Mouse (Mus musculus) intestine, embryonic 15.5 days (tissue): ENCODE measurements around the gene Prkce. TPM values are rescaled to one million over a fixed set of nuclear protein-coding genes. Genes with fewer than 3 reads are reported as not detected.
A peak's percentile ranks its signal among the peaks of the same experiment; 100 is the strongest.

Experiments
- ATAC-seq: fragments of 200-750 bp; cut with Nextera tagmentation; 2 replicates; pipeline ENCODE4 v1.8.0; 2017; ENCODE audit warnings: moderate TSS enrichment, moderate library complexity
- H3K27ac ChIP-seq: fragments of 300-500 bp; sonication (generic); 2 replicates; pipeline ENCODE4 v1.5.1; 2015; ENCODE audit warnings: mild to moderate bottlenecking, inconsistent platforms
- H3K27me3 ChIP-seq: fragments of 300-500 bp; sonication (generic); replicated peaks from 2 replicates; pipeline ENCODE4 v1.6.1; 2015; ENCODE audit warnings: inconsistent platforms
- H3K36me3 ChIP-seq: fragments of 300-500 bp; sonication (generic); 2 replicates; pipeline ENCODE4 v1.6.1; 2015; ENCODE audit warnings: inconsistent platforms
- H3K4me1 ChIP-seq: fragments of 300-500 bp; sonication (generic); replicated peaks from 2 replicates; pipeline ENCODE4 v1.6.1; 2015; ENCODE audit warnings: inconsistent platforms
- H3K4me2 ChIP-seq: fragments of 300-500 bp; sonication (generic); replicated peaks from 2 replicates; pipeline ENCODE4 v1.6.1; 2015; ENCODE audit warnings: mild to moderate bottlenecking, inconsistent platforms
- H3K4me3 ChIP-seq: fragments of 300-500 bp; sonication (generic); replicated peaks from 2 replicates; pipeline ENCODE4 v1.5.1; 2015; ENCODE audit warnings: inconsistent platforms
- H3K9ac ChIP-seq: fragments of 300-500 bp; sonication (generic); 2 replicates; pipeline ENCODE4 v1.6.1; 2015; ENCODE audit warnings: inconsistent platforms
- H3K9me3 ChIP-seq: fragments of 300-500 bp; sonication (generic); 2 replicates; pipeline ENCODE4 v1.6.1; 2016; ENCODE audit warnings: inconsistent platforms
- WGBS: fragments of 180-500 bp; shearing (Covaris S2); methylation state at CpG from one replicate; pipeline ENCODE4 v1.1.7; 2015; 5-methylcytosine and 5-hydroxymethylcytosine counted together
- polyA plus RNA-seq: library from polyadenylated mRNA; unstranded; fragments of >200 nt; fragmentation: Nextera tagmentation; extraction: Ambion mirVana; gene quantifications from 2 replicates; pipeline ENCODE4 v1.2.1, GENCODE M21; 2015

Gene Prkce
- polyA plus RNA-seq, 1 experiment from 2014 or later, result 6.6 TPM

DNA sequence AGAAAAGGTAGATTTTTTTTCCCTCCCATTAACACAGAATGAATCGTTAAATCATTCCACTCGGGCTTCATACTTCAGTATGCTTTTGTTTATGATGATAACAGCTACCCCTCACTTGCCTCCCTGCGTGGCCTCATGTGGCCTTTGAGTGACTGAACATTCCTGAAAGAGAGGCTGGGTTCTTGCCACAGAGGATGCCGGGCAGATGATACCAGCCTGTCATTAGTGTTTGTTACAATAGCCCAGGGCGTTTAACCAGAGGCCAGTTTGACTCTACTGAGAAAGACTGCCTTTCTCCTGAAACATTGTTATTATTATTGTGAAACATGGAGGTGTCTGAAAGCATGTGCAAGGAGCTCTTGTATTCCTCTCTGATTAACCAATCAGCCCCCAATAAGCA is 444.2 kb downstream of the Prkce start:
- no peaks in the 10 kb centered on the region for H3K4me1 ChIP-seq
- H3K27me3 ChIP-seq, result no peaks in the 10 kb centered on the region
- no peak overlapping the region for H3K4me2 ChIP-seq
- WGBS, result 46% methylated on average over 5 of the region's 5 CpGs
- H3K36me3 ChIP-seq, result no peaks in the 10 kb centered on the region
- H3K9ac ChIP-seq, result no peak overlapping the region
- H3K4me3 ChIP-seq, result no peak overlapping the region
- ATAC-seq, result no peak
- no peaks in the 10 kb centered on the region for H3K9me3 ChIP-seq
- no peak overlapping the region for H3K27ac ChIP-seq

DNA sequence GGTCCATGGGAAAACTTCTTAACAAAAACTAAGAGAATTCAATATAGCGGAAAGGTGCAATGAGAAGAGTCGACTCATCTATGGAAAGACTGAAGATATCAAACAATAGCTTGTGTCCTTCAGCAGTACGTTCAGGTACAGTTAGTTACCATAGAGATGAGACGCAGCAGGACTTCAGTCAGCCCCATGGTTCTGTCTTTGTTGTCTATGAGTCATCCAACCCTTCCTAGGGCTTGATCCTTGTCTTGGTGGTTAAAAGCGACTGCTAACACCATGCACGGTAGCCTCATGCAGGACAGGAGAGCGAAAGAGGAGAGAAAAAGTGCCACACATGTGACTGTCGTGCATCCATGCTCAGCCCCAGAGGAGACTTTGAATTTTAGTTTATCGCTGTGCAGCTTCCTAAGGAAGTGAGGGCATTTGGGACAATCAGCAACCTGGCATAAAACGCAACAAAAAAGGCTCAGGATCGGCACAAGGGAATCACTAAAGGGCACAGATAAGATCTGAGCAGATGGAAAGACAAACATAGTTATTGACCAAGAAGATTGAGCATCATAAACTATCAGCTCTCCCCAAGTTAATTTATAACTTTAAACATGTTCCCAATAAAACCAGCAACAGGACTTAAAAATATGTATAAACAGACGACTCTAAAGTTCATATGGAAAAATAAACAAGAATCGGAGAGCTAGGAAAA is 448.2 kb downstream of the Prkce start:
- H3K9ac ChIP-seq, result no peak overlapping the region
- no peaks in the 10 kb centered on the region for H3K36me3 ChIP-seq
- no peaks in the 10 kb centered on the region for H3K27me3 ChIP-seq
- WGBS, result 62% methylated on average over 13 of the region's 13 CpGs
- H3K4me2 ChIP-seq, result peak overlapping the region; percentile 28; the same call in 1 of the 2 replicates
- peak; percentile 81; the same call in 1 of the 2 replicates for ATAC-seq
- H3K27ac ChIP-seq, result no peak overlapping the region
- H3K4me3 ChIP-seq, result no peak overlapping the region
- H3K4me1 ChIP-seq, result peaks cover 10% of the 10 kb centered on the region; the same call in 1 of the 2 replicates
- no peaks in the 10 kb centered on the region for H3K9me3 ChIP-seq

DNA sequence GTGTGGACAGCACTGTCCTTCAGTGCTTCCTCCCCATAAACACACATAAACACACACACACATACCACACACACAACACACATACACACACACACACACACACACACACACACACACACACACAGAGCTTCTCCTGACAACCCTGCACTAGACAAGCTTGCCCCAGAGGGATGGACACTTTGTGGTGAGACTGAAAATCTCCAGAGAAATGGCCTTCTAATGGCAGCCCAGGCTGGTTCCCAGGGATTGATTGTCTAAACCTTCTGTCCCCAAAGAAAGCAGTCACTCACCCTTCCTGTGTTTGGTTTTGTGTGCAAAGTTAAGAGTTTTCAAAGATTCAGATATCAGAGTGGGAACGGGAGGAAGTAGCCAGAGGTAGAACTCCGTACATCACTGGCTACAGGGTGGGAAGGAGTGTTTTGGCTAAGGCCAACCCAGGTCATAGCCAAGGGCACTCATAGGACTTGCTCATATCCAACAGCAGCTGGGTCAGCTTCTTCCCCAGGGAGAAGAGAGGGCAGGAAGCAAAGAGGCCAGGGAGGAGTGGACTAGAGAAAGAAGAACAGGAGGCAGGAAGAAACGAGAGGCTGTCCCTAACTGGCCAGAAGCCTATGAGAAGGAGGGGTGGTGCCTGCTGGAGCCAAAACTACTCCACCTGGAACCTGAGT is 450.1 kb downstream of the Prkce start:
- H3K9me3 ChIP-seq, result no peaks in the 10 kb centered on the region
- H3K4me2 ChIP-seq, result no peak overlapping the region
- WGBS, result 60% methylated on average over 3 of the region's 3 CpGs
- H3K27ac ChIP-seq, result 0 out of 2 replicates have a peak overlapping the region, but pooled peaks have one; percentile 27
- no peak overlapping the region for H3K4me3 ChIP-seq
- no peak; the same call in 1 of the 2 replicates for ATAC-seq
- no peaks in the 10 kb centered on the region for H3K27me3 ChIP-seq
- H3K36me3 ChIP-seq, result no peaks in the 10 kb centered on the region
- H3K9ac ChIP-seq, result no peak overlapping the region
- H3K4me1 ChIP-seq, result peaks cover 10% of the 10 kb centered on the region; the same call in 1 of the 2 replicates

DNA sequence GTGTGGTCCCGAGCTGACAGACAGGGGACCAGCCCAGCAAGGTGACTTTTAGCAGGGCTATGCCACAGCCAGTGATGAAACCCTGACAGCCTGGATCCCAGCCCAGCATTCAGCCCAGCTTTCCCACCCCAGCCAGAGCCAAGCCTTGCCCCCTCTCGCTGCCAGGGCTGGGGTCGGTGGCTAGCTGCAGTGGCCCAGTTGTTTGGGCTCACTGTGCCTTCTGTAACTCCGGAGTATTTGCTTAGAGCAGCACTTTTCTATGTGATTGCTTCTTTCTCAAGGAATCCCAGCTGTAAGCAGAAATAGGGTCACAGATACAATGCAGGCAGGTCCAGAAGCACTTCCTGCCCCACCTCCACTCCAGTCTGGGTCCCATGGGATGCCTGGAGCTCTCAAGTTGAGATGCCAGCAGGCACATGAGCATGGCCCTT is 450.9 kb downstream of the Prkce start:
- no peaks in the 10 kb centered on the region for H3K36me3 ChIP-seq
- no peak overlapping the region for H3K4me2 ChIP-seq
- 48% methylated on average over 4 of the region's 4 CpGs for WGBS
- ATAC-seq, result no peak
- no peak overlapping the region for H3K4me3 ChIP-seq
- no peak overlapping the region for H3K27ac ChIP-seq
- peaks cover 10% of the 10 kb centered on the region; the same call in 1 of the 2 replicates for H3K4me1 ChIP-seq
- no peak overlapping the region for H3K9ac ChIP-seq
- no peaks in the 10 kb centered on the region for H3K27me3 ChIP-seq
- H3K9me3 ChIP-seq, result no peaks in the 10 kb centered on the region

DNA sequence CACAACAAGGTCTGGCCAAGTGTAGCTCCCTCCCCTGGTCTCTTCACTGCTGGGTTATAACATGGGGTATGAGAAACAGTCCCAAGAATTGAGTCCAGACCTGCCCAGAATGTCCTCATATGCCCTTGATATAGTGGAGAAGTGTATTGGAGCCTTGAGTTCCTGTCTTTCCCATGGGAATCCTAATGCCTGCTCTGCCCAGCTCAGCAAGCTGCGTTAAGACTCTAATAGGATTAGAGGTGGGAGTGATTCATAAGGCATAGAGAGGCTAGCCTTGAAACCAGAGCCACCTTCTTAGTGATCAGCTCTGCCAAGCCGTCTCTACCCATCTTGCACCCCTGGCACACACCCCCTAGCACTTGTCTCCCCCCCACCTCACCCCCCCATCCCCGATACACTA is 455.3 kb downstream of the Prkce start:
- H3K36me3 ChIP-seq, result no peaks in the 10 kb centered on the region
- H3K9me3 ChIP-seq, result no peaks in the 10 kb centered on the region
- 95% methylated on average over 3 of the region's 3 CpGs for WGBS
- H3K4me3 ChIP-seq, result no peak overlapping the region
- H3K4me2 ChIP-seq, result no peak overlapping the region
- H3K4me1 ChIP-seq, result peaks cover 7% of the 10 kb centered on the region; the same call in 1 of the 2 replicates
- H3K27me3 ChIP-seq, result no peaks in the 10 kb centered on the region
- H3K9ac ChIP-seq, result no peak overlapping the region
- no peak overlapping the region for H3K27ac ChIP-seq
- no peak; the same call in 1 of the 2 replicates for ATAC-seq

DNA sequence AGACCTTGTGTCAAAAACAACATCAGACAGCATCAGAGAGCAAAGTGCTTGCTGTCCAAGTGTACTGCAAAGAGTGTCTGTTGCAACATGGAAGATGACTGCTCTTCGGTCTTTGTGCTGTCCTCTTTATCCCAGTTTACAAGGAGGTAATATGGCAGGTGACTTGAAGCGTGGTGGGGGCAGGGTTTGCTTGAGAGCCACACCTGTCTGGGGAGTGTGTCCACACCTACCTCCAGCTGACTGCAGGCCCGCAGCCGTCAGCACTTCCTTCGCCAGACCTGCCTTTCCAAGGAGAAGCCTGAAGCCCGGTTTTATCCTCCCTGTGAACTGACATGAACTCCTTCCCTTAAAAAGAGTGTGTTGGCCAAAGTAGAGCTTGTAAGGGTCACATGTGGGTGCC is 458.9 kb downstream of the Prkce start:
- WGBS, result 74% methylated on average over 6 of the region's 6 CpGs
- H3K36me3 ChIP-seq, result no peaks in the 10 kb centered on the region
- no peaks in the 10 kb centered on the region for H3K4me1 ChIP-seq
- H3K9ac ChIP-seq, result no peak overlapping the region
- peak; percentile 53; the same call in 1 of the 2 replicates for ATAC-seq
- no peak overlapping the region for H3K27ac ChIP-seq
- no peak overlapping the region for H3K4me2 ChIP-seq
- no peak overlapping the region for H3K4me3 ChIP-seq
- H3K27me3 ChIP-seq, result no peaks in the 10 kb centered on the region
- no peaks in the 10 kb centered on the region for H3K9me3 ChIP-seq

DNA sequence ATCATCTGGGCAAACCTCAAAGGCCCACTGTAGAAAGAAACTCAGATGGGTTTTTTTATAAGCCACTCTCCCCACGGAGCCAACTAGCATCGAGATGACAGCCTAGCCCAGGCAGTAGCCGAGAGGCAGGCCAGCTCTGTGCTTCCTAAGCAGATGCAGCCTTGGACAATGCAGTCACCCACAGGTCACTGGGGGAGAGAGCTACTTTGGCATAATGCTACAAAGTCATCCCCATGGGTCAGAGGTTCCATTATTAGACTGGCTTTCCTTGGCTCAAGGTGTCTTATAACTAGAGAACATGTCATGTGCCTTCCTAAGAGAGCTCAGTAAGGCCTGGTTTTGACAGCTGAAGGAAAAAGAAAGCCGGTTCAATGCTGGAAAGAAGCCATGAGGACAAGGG is 465.5 kb downstream of the Prkce start:
- Histone ChIP-seq H3K36me3 (no peaks in the 10 kb centered on the region), H3K4me2 (no peak overlapping the region), H3K4me1 (no peaks in the 10 kb centered on the region), H3K9me3 (no peaks in the 10 kb centered on the region), H3K27me3 (no peaks in the 10 kb centered on the region), H3K9ac (no peak overlapping the region), H3K27ac (no peak overlapping the region), H3K4me3 (no peak overlapping the region)
- WGBS, result 82% methylated on average over 4 of the region's 4 CpGs
- no peak for ATAC-seq

DNA sequence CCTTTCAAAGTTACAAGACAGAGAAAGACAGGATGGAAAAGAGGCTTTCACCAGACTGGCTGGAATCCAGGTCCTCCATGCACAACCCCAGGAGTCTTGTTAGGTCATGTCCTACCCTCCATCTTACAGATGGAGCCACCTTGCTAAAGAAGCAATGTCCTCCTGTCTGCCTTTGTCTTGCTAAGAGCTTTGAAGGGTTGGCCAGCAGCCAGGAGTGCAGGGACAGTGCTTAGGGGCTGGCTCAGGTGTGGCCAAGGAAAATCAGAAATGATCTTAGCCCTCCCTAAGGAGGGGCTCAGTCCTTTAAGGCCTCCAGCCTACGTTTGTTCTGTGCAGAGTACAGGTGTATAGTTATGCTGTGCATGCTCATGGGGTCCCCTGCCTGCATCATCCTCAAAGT is 469.7 kb downstream of the Prkce start:
- ATAC-seq, result no peak
- Histone ChIP-seq H3K4me1 (no peaks in the 10 kb centered on the region), H3K27ac (no peak overlapping the region), H3K36me3 (no peaks in the 10 kb centered on the region), H3K4me3 (no peak overlapping the region), H3K9me3 (no peaks in the 10 kb centered on the region), H3K27me3 (no peaks in the 10 kb centered on the region), H3K9ac (no peak overlapping the region), H3K4me2 (no peak overlapping the region)
- 61% methylated on average over 1 of the region's 1 CpGs for WGBS

DNA sequence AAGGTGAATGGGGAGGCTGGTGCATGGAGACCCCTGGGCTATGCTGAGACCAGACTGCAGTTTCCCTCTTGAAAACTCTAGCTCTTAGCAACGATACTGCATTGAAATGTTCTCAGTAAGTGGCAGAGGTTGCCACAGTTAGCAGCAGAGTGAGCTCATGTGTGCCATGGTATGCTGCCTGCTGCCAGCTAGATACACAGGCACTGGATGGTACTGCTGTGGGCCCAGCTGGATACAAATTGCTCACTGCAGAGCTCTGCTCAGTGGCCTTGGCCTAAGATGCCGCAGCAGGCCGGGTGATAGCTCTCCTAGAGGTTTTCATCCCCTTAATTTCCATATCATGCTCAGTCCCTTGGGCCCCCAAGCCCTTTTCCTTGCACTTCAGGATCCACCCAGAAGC is 471.7 kb downstream of the Prkce start:
- WGBS, result 92% methylated on average over 3 of the region's 3 CpGs
- no peaks in the 10 kb centered on the region for H3K9me3 ChIP-seq
- no peaks in the 10 kb centered on the region for H3K4me1 ChIP-seq
- no peak overlapping the region for H3K4me2 ChIP-seq
- no peak overlapping the region for H3K27ac ChIP-seq
- no peaks in the 10 kb centered on the region for H3K27me3 ChIP-seq
- H3K36me3 ChIP-seq, result no peaks in the 10 kb centered on the region
- no peak for ATAC-seq
- no peak overlapping the region for H3K9ac ChIP-seq
- H3K4me3 ChIP-seq, result no peak overlapping the region

DNA sequence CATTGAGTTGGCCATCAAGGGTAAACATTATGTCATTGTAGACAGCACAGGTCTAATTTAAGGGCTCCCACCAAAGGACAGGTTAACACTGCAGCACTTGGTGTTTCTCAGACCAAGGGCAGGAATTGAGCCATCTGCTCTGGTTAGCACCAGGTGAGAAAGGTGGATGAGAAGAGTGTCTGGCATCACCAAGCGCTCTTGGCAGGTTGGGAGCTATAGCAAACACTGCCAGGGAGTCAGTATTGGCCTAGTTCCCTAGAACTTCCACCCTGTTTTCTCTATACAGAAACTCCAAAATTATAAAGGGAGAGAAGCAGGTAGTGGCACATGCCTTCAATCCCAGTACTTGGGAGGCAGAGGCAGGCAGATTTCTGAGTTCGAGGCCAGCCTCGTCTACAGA is 479.6 kb downstream of the Prkce start:
- no peak overlapping the region for H3K9ac ChIP-seq
- H3K27me3 ChIP-seq, result no peaks in the 10 kb centered on the region
- no peak for ATAC-seq
- no peak overlapping the region for H3K4me3 ChIP-seq
- H3K4me2 ChIP-seq, result no peak overlapping the region
- no peaks in the 10 kb centered on the region for H3K4me1 ChIP-seq
- 99% methylated on average over 3 of the region's 3 CpGs for WGBS
- H3K9me3 ChIP-seq, result no peaks in the 10 kb centered on the region
- no peak overlapping the region for H3K27ac ChIP-seq
- H3K36me3 ChIP-seq, result no peaks in the 10 kb centered on the region

DNA sequence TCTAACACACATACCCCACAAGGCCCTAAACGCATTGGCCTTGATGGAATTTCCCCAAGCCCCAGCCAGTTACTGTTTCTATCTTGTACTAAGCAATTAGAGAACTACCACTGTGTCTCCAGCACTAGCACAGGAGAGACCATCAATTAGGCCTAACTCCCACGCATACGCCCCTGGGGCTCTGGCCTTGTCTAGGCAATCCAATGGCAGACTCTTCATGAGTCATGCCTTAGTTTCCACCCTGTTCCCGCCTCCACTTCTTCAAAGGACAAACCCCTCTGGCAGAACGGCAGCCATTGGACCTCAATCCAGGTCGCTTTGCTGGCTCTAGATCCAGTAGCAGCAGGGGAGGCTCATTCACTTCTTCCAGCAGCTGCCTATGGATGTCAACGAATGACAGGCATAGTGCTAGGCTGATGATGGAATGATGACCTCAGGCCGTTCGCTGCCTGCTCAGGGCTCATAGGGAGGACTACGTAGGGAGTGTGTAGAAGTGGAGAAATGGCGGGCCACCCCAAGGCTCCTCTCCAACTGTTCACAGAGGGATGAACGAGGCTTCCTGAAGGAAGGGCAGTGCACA is 481.4 kb downstream of the Prkce start:
- WGBS, result 90% methylated on average over 12 of the region's 12 CpGs
- no peak overlapping the region for H3K4me3 ChIP-seq
- ATAC-seq, result no peak
- H3K9me3 ChIP-seq, result no peaks in the 10 kb centered on the region
- H3K27ac ChIP-seq, result no peak overlapping the region
- H3K9ac ChIP-seq, result no peak overlapping the region
- H3K4me2 ChIP-seq, result no peak overlapping the region
- no peaks in the 10 kb centered on the region for H3K4me1 ChIP-seq
- H3K27me3 ChIP-seq, result no peaks in the 10 kb centered on the region
- H3K36me3 ChIP-seq, result no peaks in the 10 kb centered on the region

DNA sequence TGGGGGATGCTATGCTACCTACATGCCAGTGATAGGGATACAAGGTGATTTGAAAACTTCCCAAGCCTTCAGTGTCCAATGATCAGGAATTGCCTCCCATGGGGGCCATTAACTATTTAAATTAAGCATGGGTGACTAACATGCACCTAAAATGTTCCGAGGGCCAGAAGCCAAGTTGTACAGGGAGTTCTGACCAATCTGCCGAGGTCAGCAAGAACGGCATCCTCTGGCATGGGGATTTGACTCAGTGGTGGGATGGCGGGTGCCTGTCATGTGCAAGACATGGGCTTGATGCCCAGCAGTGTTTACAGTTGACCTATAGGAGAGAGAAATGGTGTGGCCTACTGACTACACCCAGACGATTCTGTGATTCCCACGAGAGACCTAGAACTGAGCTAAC is 482.7 kb downstream of the Prkce start:
- no peaks in the 10 kb centered on the region for H3K36me3 ChIP-seq
- H3K4me3 ChIP-seq, result no peak overlapping the region
- no peaks in the 10 kb centered on the region for H3K9me3 ChIP-seq
- H3K27me3 ChIP-seq, result no peaks in the 10 kb centered on the region
- no peak for ATAC-seq
- 92% methylated on average over 6 of the region's 6 CpGs for WGBS
- no peak overlapping the region for H3K27ac ChIP-seq
- H3K9ac ChIP-seq, result no peak overlapping the region
- no peak overlapping the region for H3K4me2 ChIP-seq
- H3K4me1 ChIP-seq, result no peaks in the 10 kb centered on the region
